Mouse (Mus musculus) layer of hippocampus, adult 8-10 months (tissue): ENCODE measurements around the gene Gm973. TPM values are rescaled to one million over a fixed set of nuclear protein-coding genes. Genes with fewer than 3 reads are reported as not detected.
A peak's percentile ranks its signal among the peaks of the same experiment; 100 is the strongest.

Source experiments
- DNase-seq, 2 experiments: peaks; one replicate each; pipeline ENCODE4 v3.0.0; 2022; ENCODE audit warnings: low spot score in 2 of 2
- total RNA-seq, 4 experiments: library from RNA; stranded (reverse); gene quantifications; 2 replicates each; pipeline ENCODE4 v1.2.4; 2022

The Gm973 gene
- total RNA-seq: 10 to 100 TPM; 15.3 to 29.4 (median 21.6) TPM

DNA sequence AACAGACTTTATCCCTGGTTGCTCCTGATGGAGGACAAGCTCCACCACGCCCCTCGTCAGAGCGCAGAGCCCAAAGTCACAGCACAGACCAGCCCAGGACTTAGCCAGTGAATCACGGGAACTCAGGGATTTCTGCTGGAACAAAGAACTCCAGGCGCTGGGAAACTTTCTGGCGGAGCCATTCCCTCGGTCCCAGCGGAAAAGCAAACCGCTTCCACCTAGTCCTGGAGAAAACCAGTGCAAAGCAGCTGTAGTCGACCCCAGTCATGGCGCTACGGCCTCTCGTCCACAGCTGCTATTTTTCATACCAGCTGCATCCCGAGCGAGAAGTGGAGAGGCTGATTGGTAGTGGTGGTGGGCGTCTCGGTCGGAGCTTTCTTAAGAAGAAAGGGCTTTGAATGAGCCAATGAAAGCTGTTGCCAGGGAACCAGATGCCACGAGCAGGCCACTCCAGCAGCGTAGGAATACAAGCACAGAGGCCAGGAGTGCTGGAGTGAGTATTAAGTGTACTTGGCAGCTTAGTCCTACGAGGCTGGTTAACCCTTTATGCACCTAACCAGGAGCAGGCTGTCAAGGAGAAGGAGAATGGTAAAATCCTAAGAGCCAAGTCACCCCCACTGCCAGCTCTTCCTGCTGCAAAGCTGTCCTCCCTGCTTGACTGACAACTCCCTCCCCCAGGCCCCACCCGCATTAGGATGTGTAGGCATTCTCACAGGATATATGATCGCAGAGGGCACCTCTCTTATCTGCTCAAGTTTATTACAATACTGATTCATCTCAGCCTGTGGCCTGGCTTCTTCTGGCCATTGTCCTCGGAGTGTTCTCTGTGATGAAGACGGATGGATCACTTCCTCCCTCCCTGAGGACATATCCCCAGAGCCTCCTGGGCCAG is at the start of gene Gm973:
Gene Gm973, plus strand, starts transcription at position 239 of the 892 bp plus-strand sequence.
- DNase-seq: peak; percentile 70 to 77

DNA sequence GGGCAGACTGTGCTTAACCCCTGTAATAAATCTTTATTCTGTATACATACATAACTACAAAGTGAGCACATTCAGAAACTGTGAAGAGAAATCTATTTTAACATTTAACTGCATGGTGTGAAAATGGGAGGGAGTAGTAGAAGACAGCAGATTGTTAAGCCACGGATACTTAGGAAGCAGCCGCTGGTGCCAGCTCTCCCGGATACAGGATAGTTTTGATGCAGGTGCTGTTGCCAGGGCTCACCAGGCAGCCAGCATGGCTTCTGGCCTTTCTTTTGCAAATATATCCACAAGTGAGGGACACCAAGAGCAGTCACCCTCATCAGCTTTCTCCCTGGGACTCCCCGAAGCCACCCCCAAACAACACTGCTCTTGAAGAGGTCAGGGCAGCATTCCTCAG is 46.9 kb upstream of the Gm973 start:
- DNase-seq: no peak

DNA sequence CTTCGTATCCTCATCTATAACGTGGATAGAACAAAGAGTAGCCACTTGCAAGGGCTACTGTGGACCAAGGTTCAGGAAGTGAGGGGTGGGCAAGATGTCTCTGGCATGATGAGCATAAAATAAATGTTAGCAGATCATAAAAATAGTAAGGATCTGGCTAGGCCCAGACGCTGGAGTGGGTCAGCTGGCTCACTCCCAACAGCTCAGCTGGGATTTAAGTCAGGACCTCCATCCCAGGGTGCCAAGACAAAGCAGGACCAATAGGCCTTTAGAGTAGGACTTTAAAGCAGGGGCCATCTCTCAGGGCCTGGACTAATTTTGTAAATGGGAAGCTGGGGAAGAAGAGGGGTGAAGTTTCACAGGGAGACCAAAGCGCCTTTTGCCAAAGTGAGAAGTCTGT is 45.3 kb upstream of the Gm973 start:
- DNase-seq: no peak

DNA sequence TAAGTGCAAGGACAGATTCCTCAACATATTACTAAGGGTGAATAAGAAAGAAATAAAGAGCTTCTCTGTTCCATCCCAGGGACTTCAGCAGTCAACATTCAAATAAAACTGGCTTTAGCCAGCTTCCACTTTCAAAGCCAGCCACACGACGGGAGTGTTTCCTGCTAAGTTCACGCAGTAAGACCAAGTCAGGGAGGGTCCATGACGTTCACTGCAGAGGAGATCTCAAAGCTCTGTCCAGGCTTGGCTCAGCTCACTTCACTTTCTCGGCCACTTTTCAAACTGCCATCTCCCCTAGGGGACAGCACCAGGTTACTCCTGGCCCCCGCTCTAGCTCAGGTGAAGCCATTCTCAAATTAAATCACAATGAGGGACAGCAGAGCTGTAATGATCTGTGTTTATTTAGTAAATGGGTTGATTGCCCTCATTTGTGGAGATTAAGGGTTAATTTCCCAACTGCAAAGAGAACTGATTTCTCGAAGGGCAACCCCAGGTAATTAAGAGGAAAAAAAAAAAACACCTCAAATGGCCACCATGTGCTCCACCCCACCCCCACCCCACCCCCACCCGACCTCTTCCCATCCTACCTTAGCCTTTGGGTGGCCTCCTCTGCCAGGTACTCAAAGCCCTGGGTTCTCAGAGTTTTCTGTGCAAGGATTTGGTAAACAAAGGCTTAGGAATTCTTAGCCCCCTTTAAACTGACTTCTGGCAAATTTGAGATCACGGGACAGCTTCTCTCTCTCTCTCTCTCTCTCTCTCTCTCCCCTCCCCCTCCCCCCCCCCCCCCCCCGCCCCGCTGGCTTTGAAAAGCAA is 43.5 kb upstream of the Gm973 start:
- DNase-seq: no peak

DNA sequence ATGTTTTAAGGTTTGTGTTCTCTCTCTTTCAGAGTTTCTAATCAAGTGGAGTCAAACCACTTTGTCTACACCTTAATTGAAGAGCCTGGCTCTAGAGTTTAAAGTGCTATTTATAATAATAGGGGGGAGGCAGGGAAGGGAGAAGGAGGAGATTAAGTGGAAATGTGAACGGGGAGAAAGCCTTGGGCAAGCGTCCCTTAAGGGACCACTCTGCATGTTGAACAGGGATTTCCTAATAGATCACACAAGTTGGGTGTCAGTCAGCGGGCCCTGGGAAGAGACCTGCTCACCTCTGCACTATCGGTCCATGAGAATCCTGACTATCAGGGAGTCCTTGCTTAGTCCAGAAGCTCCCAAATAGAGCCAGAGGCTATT is 42.9 kb upstream of the Gm973 start:
- DNase-seq: no peak

DNA sequence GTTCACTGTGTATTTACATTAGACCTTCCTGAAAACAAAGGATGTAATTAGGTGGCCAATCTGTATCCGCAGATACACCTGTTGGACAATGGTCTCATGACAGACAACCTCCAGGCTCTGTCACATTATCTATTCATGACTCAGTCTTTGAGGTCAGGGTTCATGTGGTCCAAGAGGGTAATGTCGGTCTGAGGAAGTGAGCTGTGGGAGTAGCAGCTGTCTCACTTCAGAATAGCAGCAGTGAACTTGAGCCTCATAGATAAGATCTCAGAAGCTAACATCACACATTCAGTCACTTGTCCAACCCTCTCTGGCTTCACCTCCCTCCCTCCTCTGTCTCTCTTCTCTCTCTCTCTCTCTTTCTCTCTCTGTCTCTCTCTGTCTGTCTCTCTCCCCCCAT is 40.4 kb upstream of the Gm973 start:
- DNase-seq: no peak

DNA sequence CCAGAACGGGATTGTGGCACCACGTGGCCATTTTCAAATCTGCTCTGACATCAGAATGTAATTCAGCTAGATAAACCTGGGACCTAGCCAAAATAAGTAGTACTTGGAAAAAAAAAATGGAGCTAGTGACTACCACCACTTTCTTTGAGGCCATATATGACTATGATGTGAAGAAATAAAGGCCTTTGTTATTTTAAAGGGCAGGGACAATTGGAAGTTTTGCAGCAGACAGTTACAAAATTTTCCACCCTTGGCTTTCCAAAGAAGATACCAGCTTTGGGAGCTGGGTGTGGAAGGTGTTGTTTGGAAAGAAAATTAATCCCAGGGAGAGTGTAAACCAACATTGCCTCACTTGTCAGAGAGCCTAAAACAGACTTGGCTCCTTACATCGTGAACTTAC is 37.2 kb upstream of the Gm973 start:
- no peak for DNase-seq

DNA sequence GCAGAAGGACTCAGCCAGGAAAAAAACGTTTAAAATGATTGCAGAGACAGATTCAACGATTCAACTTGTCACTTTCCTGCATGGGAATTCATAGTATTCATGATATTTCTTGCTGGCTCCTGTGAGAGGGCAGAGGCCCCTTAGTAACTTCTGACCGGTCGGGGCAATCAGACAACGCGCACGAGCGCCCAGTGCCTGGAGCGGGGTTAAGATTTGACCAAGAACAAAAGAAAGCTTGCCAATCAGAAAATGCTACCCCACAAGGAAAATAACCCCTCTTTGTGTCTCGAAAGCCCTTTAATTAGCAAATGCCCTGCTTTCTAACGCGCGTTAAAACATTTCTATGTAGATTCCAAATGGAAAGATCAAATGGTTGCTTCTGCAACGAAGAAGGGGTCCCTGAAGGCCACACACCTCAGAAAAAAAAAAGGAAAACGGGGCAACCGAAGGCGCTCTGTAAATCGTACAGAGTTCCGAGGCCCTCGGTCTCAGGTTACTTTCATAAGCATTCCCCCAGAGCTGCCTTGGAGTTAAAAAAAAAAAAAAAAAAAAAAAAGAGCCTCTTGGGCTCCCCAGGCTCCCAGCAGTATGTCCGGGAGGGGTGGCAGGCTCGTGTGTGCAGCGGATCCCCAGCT is 35.1 kb upstream of the Gm973 start:
- DNase-seq: no peak

DNA sequence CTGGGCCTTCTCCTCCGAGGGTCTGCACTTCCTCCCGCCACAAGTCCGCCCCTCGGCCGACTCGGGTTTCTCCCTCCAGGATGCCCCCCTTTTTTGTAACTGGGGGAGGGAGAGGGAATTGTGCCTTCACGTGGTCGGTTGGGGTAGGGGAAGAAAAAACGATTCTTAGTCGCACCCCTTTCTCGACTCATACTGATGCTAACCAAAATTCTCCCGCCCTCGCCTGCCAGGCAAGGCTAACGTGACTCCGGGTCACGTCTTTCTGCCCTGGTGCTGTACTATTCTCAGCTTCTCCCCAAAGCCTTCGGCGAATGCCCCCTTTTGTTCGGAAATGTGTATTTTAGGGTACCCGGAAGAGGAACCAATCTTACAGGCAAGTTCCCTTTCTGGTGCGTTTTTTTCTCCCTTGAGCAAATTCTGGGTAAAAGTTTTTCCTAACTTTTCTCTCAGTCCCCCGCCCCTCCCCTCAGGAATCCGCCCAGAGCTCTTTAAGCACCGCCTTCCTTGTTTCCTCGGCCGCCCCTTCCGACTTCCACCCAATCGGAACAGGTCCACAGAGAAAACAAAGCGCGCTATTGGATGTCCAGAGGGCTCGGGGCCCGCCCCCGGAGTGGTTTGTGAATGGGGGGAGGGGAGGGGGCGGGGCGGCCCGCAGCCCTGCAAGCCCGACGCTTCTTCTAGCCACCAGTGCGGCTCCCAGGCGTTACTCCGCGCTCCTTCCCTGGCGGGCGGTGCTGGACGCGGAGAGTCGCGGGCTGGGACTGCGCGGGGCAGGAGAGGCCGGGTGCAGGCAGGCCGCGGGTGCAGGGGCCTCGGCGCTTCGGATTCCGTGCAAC is 34.4 kb upstream of the Gm973 start:
- peak; percentile 88 to 90 for DNase-seq

DNA sequence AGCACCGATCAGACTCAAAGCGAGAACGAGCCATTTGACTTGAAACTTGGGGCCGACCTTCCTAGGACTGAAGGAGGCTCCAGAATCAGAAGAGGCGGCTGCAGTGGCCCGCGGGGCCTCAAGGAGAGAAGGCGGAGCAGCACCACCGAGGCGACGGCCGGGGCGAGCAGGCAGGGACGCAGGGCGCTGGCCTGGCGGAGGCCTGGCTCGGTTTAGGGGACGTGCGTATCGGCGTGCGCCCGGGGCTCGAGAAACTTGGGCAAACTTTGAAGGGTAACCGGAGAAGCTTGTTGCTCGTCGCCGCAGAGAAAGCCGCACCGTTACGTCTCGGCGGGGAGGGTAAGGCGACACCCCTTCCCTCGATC is 33.8 kb upstream of the Gm973 start, which contains the start of gene Fzd7:
Gene Fzd7, plus strand, starts transcription at position 94 of the 365 bp plus-strand sequence.
- DNase-seq: no peak

DNA sequence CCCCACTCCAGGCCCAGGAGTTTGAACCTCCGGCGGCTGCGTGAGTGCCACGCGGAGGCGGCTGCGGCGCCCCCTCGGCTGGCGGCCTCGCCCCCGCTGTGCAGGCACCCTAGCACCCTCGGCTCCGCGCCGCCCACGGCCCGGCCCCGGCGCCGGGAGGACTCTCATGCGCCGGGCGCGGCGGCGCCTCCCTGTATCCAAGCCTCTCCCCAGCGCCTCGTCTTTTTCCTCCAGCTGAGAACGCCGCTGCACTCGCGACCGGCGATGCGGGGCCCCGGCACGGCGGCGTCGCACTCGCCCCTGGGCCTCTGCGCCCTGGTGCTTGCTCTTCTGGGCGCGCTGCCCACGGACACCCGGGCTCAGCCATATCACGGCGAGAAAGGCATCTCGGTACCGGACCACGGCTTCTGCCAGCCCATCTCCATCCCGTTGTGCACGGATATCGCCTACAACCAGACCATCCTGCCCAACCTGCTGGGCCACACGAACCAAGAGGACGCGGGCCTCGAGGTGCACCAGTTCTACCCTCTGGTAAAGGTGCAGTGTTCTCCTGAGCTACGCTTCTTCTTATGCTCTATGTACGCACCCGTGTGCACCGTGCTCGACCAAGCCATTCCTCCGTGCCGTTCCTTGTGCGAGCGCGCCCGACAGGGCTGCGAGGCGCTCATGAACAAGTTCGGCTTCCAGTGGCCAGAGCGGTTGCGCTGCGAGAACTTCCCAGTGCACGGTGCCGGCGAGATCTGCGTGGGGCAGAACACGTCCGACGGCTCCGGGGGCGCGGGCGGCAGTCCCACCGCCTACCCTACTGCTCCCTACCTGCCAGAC is 33.2 kb upstream of the Gm973 start:
- DNase-seq: peak in 1 of 2 experiments; percentile 24

DNA sequence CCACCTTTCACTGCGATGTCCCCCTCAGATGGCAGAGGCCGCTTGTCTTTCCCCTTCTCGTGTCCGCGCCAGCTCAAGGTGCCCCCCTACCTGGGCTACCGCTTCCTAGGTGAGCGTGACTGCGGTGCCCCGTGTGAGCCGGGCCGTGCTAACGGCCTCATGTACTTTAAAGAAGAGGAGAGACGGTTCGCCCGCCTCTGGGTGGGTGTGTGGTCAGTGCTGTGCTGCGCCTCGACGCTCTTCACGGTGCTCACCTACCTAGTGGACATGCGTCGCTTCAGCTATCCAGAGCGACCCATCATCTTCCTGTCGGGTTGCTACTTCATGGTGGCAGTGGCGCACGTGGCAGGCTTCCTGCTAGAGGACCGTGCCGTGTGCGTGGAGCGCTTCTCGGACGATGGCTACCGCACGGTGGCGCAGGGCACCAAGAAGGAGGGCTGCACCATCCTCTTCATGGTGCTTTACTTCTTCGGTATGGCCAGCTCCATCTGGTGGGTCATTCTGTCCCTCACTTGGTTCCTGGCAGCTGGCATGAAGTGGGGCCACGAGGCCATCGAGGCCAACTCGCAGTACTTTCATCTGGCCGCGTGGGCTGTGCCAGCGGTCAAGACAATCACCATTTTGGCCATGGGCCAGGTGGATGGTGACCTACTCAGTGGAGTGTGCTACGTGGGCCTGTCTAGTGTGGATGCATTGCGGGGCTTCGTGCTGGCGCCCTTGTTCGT is 32.4 kb upstream of the Gm973 start:
- peak; percentile 33 to 72 for DNase-seq

DNA sequence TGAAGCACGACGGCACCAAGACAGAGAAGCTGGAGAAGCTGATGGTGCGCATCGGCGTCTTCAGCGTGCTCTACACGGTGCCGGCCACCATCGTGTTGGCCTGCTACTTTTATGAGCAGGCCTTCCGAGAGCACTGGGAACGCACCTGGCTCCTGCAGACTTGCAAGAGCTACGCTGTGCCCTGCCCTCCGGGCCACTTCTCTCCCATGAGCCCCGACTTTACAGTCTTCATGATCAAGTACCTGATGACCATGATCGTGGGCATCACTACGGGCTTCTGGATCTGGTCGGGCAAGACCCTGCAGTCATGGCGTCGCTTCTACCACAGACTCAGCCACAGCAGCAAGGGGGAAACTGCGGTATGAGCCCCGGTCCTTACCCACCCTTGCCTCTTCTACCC is 31.8 kb upstream of the Gm973 start:
- DNase-seq: no peak

DNA sequence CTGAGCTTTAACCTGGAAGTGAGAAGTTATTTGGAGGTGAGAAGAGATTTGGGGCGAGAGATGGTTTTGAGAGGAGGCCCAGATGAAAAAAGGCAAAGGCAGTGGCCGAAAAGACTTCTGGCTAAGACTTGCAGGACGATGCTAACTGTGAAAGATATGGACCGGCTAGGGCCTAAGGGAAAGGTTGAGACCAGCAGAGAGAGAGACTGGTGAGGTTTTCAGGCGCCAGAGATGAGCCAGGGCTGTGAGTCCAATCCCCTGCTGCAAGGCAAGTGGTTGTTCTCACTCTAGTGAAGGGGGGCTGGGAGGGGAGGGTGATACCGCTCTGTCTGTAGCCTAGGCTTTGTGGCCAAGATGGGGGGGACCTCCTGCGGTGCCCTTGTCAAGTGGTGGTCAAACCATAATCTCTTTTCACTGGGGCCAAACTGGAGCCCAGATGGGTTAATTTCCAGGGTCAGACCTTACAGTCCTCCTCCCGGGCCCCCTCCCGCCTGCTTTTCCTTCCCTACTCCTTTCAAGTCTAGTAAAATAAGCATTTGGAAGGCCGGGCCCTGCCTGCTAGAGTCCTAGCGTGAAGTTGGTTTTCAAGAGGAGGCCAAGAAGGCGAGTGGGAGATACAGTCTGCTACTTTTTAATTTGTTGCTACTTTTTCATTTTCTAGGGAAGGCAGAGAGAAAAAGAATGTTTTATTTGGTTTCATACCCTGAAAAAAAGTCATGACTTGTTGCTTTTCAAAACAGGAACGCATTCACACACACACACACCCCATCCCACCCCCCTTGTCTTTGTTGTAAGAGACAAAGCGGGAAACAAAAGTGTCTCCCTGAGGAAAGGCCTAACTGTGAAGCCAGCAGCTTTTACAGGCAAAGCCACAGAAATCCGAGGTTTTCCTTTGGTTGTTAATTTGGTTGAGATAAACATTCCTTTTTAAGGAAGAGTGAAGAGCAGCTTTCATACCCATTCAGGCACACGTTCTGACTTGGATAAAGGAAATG is 31.0 kb upstream of the Gm973 start:
- DNase-seq: no peak

DNA sequence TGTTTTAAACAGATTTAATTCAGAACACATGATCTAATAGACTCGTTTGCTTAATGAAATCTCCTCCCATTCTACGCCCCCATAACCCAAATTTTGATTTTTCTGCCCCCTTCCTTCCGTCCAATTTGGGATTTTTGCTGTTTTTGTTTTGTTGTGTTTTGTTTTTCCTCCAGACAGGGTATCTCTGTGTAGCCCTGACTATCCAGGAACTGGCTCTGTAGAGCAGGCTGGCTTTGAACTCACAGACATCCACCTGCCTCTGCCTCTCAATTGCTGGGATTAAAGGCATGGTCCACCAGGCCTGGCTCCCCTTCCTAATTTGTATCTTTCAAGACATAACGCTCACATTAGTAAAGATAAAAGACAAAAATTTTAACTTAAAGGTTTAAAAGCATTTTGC is 30.3 kb upstream of the Gm973 start:
- no peak for DNase-seq

DNA sequence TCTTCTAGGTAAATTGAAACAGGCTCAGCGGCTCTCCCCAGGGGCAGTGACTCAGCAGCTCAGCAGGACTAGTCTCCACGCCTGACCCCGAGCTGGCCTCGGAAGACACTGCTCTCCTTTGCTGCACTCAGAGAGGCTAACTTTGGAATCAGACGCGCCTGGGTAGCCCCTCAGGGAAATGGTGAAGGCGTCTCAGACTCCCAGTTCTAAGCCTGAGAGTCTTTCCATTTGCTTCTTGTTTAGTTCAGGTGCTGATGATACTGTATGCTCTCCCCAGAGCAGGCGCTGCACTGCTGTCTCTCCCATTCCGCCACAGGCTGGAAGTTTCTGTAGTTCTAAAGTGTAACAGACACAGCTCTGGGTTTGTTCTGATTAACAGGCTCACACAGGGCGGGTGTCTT is 28.4 kb upstream of the Gm973 start:
- DNase-seq: no peak

DNA sequence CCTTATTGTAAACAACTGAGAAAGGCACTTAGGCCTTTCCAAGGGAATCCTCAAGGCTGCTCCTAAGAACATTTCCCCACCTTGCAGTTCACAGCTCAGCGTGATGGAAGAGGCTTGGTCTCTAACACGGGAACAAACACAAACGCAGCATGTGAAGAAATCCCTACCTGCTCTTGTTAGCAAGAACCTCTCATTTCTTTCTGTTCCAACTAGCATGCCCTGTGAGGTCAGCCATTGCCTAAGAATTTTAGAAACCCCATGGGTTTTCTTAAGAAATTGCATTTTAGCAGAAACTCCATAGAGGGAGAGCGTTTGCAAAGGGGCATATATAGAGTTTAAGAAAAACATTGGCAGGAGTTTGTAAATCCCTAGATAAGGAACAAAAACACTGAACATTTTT is 27.6 kb upstream of the Gm973 start:
- DNase-seq: no peak

DNA sequence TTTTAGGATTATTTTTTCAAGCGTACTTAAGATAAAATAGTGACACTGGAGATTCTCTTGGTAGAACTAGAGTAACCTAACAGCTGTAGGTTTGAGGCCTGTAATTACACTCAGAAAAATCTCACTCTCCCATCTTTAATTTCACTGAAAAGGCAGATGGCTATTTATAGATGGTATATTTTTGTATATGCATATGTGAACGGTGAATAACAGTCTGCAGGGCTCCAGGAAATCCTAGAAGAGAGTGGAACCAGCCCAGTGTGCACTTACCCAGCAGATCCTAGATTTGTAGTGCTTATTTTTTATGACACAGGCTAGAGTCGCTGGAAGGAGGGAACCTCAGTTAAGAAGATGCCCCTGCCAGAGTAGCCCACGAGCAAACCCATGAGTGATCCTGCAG is 27.1 kb upstream of the Gm973 start:
- no peak for DNase-seq
